Mouse (Mus musculus) small intestine, adult 2 months (tissue): ENCODE measurements around the gene Aurkb. TPM values are rescaled to one million over a fixed set of nuclear protein-coding genes. Genes with fewer than 3 reads are reported as not detected.
A peak's percentile ranks its signal among the peaks of the same experiment; 100 is the strongest.

ENCODE experiments used
- H3K27ac ChIP-seq: fragments of 200-500 bp; 2 replicates; pipeline ENCODE4 v1.5.1; 2012; ENCODE audit warnings: low read depth, low read length, control low read depth, inconsistent platforms; ENCODE audit not compliant: insufficient read depth
- H3K27me3 ChIP-seq: fragments of 200-500 bp; 2 replicates; pipeline ENCODE4 v1.6.1; 2012; ENCODE audit warnings: mild to moderate bottlenecking, moderate library complexity, low read length, inconsistent platforms; ENCODE audit not compliant: control insufficient read depth, insufficient read depth
- H3K36me3 ChIP-seq: fragments of 200-500 bp; 2 replicates; pipeline ENCODE4 v1.6.1; 2012; ENCODE audit warnings: mild to moderate bottlenecking, low read length, control low read depth, inconsistent platforms; ENCODE audit not compliant: control insufficient read depth, insufficient read depth
- H3K4me1 ChIP-seq: fragments of 200-500 bp; 2 replicates; pipeline ENCODE4 v1.6.1; 2012; ENCODE audit warnings: low read length, inconsistent platforms, mixed read lengths; ENCODE audit not compliant: control insufficient read depth, insufficient read depth, insufficient read length
- H3K4me3 ChIP-seq: fragments of 200-500 bp; 2 replicates; pipeline ENCODE4 v1.5.1; 2012; ENCODE audit warnings: low read depth, mild to moderate bottlenecking, control low read depth, inconsistent platforms, low read length, moderate library complexity
- CTCF ChIP-seq: fragments of 200-500 bp; IDR thresholded peaks from 2 replicates; pipeline ENCODE4 v1.5.1; 2012; ENCODE audit warnings: low read depth, mild to moderate bottlenecking, control low read depth, inconsistent platforms, low read length, moderate library complexity, mixed read lengths; ENCODE audit not compliant: insufficient replicate concordance, insufficient read length; ENCODE audit errors: extremely low read depth
- POLR2A ChIP-seq: fragments of 200-500 bp; IDR thresholded peaks from 2 replicates; pipeline ENCODE4 v1.6.1; 2012; ENCODE audit warnings: low read depth, mild to moderate bottlenecking, control low read depth, inconsistent platforms, low read length, moderate library complexity
- WGBS: fragments of 180-500 bp; shearing (Covaris S2); methylation state at CpG from one replicate; pipeline ENCODE4 v1.1.7; 2018; 5-methylcytosine and 5-hydroxymethylcytosine counted together
- polyA plus RNA-seq: library from polyadenylated mRNA; depleted of rRNA; stranded (reverse); fragments of >200 nt; gene quantifications from 2 replicates; pipeline ENCODE4 v1.2.3, GENCODE M21; 2012

The Aurkb gene
- polyA plus RNA-seq, 1 experiment: 30.8 TPM

GRCm38 (mm10) chr11:69095511-69096231 is 50.2 kb downstream of the Aurkb start:
- TF ChIP-seq POLR2A (no peak; the same call in 1 of the 2 replicates), CTCF (no peak)
- under 1% methylated on average over 27 of the region's 27 CpGs for WGBS
- Histone ChIP-seq H3K27me3 (no peaks in the 10 kb centered on the region), H3K4me1 (peaks cover 26% of the 10 kb centered on the region; the same call in 1 of the 2 replicates), H3K27ac (peak overlapping the region; percentile 98), H3K36me3 (peaks cover 6% of the 10 kb centered on the region; the same call in 1 of the 2 replicates), H3K4me3 (peak overlapping the region; percentile 70)

GRCm38 (mm10) chr11:69096360-69096986 is 51.0 kb downstream of the Aurkb start:
- Histone ChIP-seq H3K4me1 (peaks cover 29% of the 10 kb centered on the region; the same call in 1 of the 2 replicates), H3K4me3 (peak overlapping the region; percentile 64), H3K27me3 (no peaks in the 10 kb centered on the region), H3K27ac (peak overlapping the region; percentile 98), H3K36me3 (peaks cover 13% of the 10 kb centered on the region)
- TF ChIP-seq CTCF: no peak
- 5% methylated on average over 9 of the region's 9 CpGs for WGBS

GRCm38 (mm10) chr11:69096987-69097900 is 51.8 kb downstream of the Aurkb start:
- peaks cover 29% of the 10 kb centered on the region; the same call in 1 of the 2 replicates for H3K4me1 ChIP-seq
- H3K36me3 ChIP-seq: peaks cover 21% of the 10 kb centered on the region
- peak overlapping the region; percentile 64 for H3K4me3 ChIP-seq
- WGBS: 1% methylated on average over 29 of the region's 29 CpGs
- peak overlapping the region; percentile 99 for H3K27ac ChIP-seq
- no peaks in the 10 kb centered on the region for H3K27me3 ChIP-seq
- TF ChIP-seq CTCF (peak; percentile 3; the same call in 1 of the 2 replicates), POLR2A (peak; percentile 59)

- TF ChIP-seq CTCF (no peak), POLR2A (no peak; the same call in 1 of the 2 replicates)
- H3K27ac ChIP-seq: peak overlapping the region; percentile 99
- H3K4me3 ChIP-seq: peak overlapping the region; percentile 65
- peaks cover 26% of the 10 kb centered on the region; the same call in 1 of the 2 replicates for H3K4me1 ChIP-seq
- no peaks in the 10 kb centered on the region for H3K27me3 ChIP-seq
- H3K36me3 ChIP-seq: peaks cover 28% of the 10 kb centered on the region
- WGBS: 10% methylated on average over 8 of the region's 8 CpGs
Observed at GRCm38 (mm10) chr11:69098039-69098761, 52.8 kb downstream of the Aurkb start.

GRCm38 (mm10) chr11:69098762-69099091 is 53.3 kb downstream of the Aurkb start:
- peaks cover 33% of the 10 kb centered on the region for H3K36me3 ChIP-seq
- under 1% methylated on average over 19 of the region's 19 CpGs for WGBS
- H3K4me3 ChIP-seq: peak overlapping the region; percentile 65
- peak overlapping the region; percentile 99 for H3K27ac ChIP-seq
- peak; percentile 78 for TF ChIP-seq POLR2A
- no peak for TF ChIP-seq CTCF
- H3K27me3 ChIP-seq: no peaks in the 10 kb centered on the region
- peaks cover 26% of the 10 kb centered on the region; the same call in 1 of the 2 replicates for H3K4me1 ChIP-seq

GRCm38 (mm10) chr11:69099177-69099914 is 53.9 kb downstream of the Aurkb start:
- WGBS: 4% methylated on average over 22 of the region's 22 CpGs
- TF ChIP-seq CTCF (no peak), POLR2A (0 out of 2 replicates have a peak, but pooled peaks have one; percentile 16)

More at GRCm38 (mm10) chr11:69099177-69099914, 53.9 kb downstream of the Aurkb start:
- peak overlapping the region; percentile 65 for H3K4me3 ChIP-seq
- H3K4me1 ChIP-seq: peaks cover 26% of the 10 kb centered on the region; the same call in 1 of the 2 replicates
- H3K36me3 ChIP-seq: peaks cover 39% of the 10 kb centered on the region
- peak overlapping the region; percentile 99 for H3K27ac ChIP-seq
- no peaks in the 10 kb centered on the region for H3K27me3 ChIP-seq
